Mouse (Mus musculus): ENCODE results near the gene Slc18b1. TPM values are rescaled to one million over a fixed set of nuclear protein-coding genes. Genes with fewer than 3 reads are reported as not detected.

The Slc18b1 gene
- polyA plus RNA-seq, 1 experiment from 2014 or later, result 18.8 TPM

- Histone ChIP-seq H3K27ac (replicated peaks; ENCODE audit: low read depth, low read length) (no peak overlapping the region), H3K4me3 (ENCODE audit: low read depth, low read length) (no peak overlapping the region), H3K4me1 (ENCODE audit: control insufficient read depth, insufficient read depth, low read length) (no peaks in the 10 kb centered on the region), H3K9ac (ENCODE audit: low read depth, low read length) (no peak overlapping the region), H3K27me3 (replicated peaks; ENCODE audit: control insufficient read depth, insufficient read depth, low read length) (no peaks in the 10 kb centered on the region), H3K36me3 (ENCODE audit: control insufficient read depth, insufficient read depth, low read length) (peaks cover 23% of the 10 kb centered on the region), H3K4me2 (ENCODE audit: low read depth, low read length) (no peak overlapping the region), H3K9me3 (ENCODE audit: control insufficient read depth, low read length) (no peaks in the 10 kb centered on the region)
- DNase-seq (ENCODE audit: low spot score), result peak; percentile 78
- WGBS, result 60% methylated on average over 1 of the region's 1 CpGs
- no peak for ATAC-seq (ENCODE audit: low read depth)
These were observed 18.4 kb downstream of the Slc18b1 start for GRCm38 (mm10) chr10:23815168-23815567.

DNA sequence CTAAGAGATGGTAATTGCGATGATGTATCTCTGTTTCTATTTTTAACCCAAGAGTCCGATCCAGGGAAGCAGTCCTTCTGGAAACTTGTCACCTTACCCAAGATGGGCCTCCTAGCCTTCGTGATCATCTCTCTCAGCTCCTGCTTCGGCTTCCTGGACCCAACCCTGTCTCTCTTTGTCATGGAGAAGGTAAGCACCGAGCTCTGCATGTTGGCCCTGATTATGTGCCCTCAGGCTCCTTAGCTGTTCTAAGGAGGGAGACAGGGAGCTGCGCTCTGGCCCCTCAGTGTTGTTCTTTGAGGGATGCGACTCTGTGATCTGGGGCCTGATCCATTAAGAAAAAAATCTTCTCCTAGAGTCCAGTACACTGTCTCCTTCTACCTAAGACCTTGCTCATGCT lies 19.5 kb downstream of the Slc18b1 start:
- H3K27me3 ChIP-seq (replicated peaks; ENCODE audit: control insufficient read depth, insufficient read depth, low read length), result no peaks in the 10 kb centered on the region
- H3K27ac ChIP-seq (replicated peaks; ENCODE audit: low read depth, low read length), result no peak overlapping the region
- ATAC-seq (ENCODE audit: low read depth), result no peak
- no peaks in the 10 kb centered on the region for H3K9me3 ChIP-seq (ENCODE audit: control insufficient read depth, low read length)
- no peak overlapping the region for H3K4me3 ChIP-seq (ENCODE audit: low read depth, low read length)
- peaks cover 30% of the 10 kb centered on the region for H3K36me3 ChIP-seq (ENCODE audit: control insufficient read depth, insufficient read depth, low read length)
- 76% methylated on average over 7 of the region's 7 CpGs for WGBS
- no peaks in the 10 kb centered on the region for H3K4me1 ChIP-seq (ENCODE audit: control insufficient read depth, insufficient read depth, low read length)
- DNase-seq (ENCODE audit: low spot score), result no peak
- no peak overlapping the region for H3K4me2 ChIP-seq (ENCODE audit: low read depth, low read length)
- no peak overlapping the region for H3K9ac ChIP-seq (ENCODE audit: low read depth, low read length)

GRCm38 (mm10) chr10:23826516-23826915 lies 29.7 kb downstream of the Slc18b1 start:
- WGBS, result 91% methylated on average over 7 of the region's 7 CpGs
- Histone ChIP-seq H3K36me3 (ENCODE audit: control insufficient read depth, insufficient read depth, low read length) (peaks cover 64% of the 10 kb centered on the region), H3K4me3 (ENCODE audit: low read depth, low read length) (no peak overlapping the region), H3K4me2 (ENCODE audit: low read depth, low read length) (no peak overlapping the region), H3K27ac (replicated peaks; ENCODE audit: low read depth, low read length) (no peak overlapping the region), H3K9ac (ENCODE audit: low read depth, low read length) (no peak overlapping the region), H3K27me3 (replicated peaks; ENCODE audit: control insufficient read depth, insufficient read depth, low read length) (no peaks in the 10 kb centered on the region), H3K9me3 (ENCODE audit: control insufficient read depth, low read length) (no peaks in the 10 kb centered on the region), H3K4me1 (ENCODE audit: control insufficient read depth, insufficient read depth, low read length) (no peaks in the 10 kb centered on the region)
- ATAC-seq (ENCODE audit: low read depth), result no peak
- DNase-seq (ENCODE audit: low spot score), result no peak

DNA sequence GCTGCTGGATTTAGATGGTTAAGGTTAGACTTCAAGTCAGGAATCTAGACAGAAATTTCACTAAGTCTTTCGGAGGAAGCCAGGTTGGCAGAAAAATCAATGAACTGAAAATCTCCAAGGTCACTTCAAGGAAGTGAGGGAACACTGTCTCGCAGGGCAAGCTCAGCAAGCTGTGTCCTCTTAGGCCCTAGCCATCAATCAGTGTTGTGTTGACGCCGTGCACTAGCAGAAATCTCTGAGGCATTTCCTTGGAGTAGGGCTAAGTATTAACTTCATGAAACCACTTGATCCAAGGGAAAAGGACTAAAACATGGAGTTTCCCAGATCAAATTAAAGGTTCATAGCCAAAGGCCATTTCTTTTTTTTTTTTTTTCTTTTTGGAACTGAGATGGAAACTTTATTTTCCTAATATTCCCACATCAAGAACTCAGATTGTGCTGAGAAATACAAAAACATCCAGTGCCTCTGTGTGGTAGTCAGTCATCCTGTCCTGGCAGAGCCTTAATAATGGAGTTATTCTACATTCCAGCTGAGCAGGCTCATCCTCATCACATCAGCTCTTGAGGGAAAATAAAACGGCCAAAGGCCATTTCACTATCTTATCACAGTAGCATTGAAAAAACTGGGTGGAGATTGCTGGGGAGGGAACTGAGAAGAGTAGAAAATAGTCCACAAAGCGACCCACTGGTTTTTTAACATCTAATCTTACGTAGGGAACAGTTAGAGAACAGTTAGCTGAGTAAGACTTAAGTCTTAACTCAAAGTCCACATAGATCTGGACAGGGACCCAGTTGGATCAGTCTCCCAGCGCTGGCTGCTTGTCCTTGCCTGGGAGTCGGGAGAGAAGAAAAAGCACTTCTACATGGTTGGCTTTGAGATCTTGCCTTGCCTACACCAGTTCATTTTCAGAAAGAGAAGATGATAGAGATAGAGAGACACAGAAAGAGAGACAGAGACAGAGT lies 39.5 kb downstream of the Slc18b1 start:
- no peaks in the 10 kb centered on the region for H3K4me1 ChIP-seq (ENCODE audit: control insufficient read depth, insufficient read depth, low read length)
- no peak overlapping the region for H3K4me3 ChIP-seq (ENCODE audit: low read depth, low read length)
- WGBS, result 67% methylated on average over 9 of the region's 9 CpGs
- no peak overlapping the region for H3K4me2 ChIP-seq (ENCODE audit: low read depth, low read length)
- no peaks in the 10 kb centered on the region for H3K36me3 ChIP-seq (ENCODE audit: control insufficient read depth, insufficient read depth, low read length)
- H3K27me3 ChIP-seq (replicated peaks; ENCODE audit: control insufficient read depth, insufficient read depth, low read length), result no peaks in the 10 kb centered on the region
- no peak overlapping the region for H3K27ac ChIP-seq (replicated peaks; ENCODE audit: low read depth, low read length)
- no peak overlapping the region for H3K9ac ChIP-seq (ENCODE audit: low read depth, low read length)
- ATAC-seq (ENCODE audit: low read depth) (no peak), DNase-seq (ENCODE audit: low spot score) (no peak)
- no peaks in the 10 kb centered on the region for H3K9me3 ChIP-seq (ENCODE audit: control insufficient read depth, low read length)

GRCm38 (mm10) chr10:23837115-23837514 lies 40.3 kb downstream of the Slc18b1 start:
- 66% methylated on average over 3 of the region's 3 CpGs for WGBS
- DNase-seq (ENCODE audit: low spot score), result no peak
- H3K4me2 ChIP-seq (ENCODE audit: low read depth, low read length), result no peak overlapping the region
- H3K4me3 ChIP-seq (ENCODE audit: low read depth, low read length), result no peak overlapping the region
- H3K27me3 ChIP-seq (replicated peaks; ENCODE audit: control insufficient read depth, insufficient read depth, low read length), result no peaks in the 10 kb centered on the region
- H3K36me3 ChIP-seq (ENCODE audit: control insufficient read depth, insufficient read depth, low read length), result no peaks in the 10 kb centered on the region
- no peaks in the 10 kb centered on the region for H3K4me1 ChIP-seq (ENCODE audit: control insufficient read depth, insufficient read depth, low read length)
- no peak overlapping the region for H3K27ac ChIP-seq (replicated peaks; ENCODE audit: low read depth, low read length)
- H3K9ac ChIP-seq (ENCODE audit: low read depth, low read length), result no peak overlapping the region
- H3K9me3 ChIP-seq (ENCODE audit: control insufficient read depth, low read length), result no peaks in the 10 kb centered on the region
- no peak for ATAC-seq (ENCODE audit: low read depth)

DNA sequence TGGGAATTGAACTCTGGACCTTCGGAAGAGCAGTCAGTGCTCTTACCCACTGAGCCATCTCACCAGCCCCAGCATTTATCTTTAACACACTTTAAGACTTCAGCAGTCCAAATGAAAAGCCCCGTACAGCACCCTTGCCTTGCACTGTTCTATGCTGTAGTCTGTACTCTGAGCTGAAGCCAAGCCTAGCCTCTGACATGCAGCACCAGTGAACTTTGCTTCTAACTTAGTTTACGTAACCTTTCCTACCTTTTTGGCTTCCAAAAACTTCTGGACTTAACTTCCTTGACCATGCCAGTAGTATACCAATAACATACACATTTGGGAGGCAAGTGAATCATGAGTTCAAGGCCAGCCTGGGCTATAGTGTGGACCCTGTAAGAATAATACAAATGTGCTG lies 42.1 kb downstream of the Slc18b1 start:
- Histone ChIP-seq H3K27ac (replicated peaks; ENCODE audit: low read depth, low read length) (no peak overlapping the region), H3K36me3 (ENCODE audit: control insufficient read depth, insufficient read depth, low read length) (no peaks in the 10 kb centered on the region), H3K9ac (ENCODE audit: low read depth, low read length) (no peak overlapping the region), H3K4me2 (ENCODE audit: low read depth, low read length) (no peak overlapping the region), H3K9me3 (ENCODE audit: control insufficient read depth, low read length) (no peaks in the 10 kb centered on the region), H3K4me1 (ENCODE audit: control insufficient read depth, insufficient read depth, low read length) (no peaks in the 10 kb centered on the region), H3K4me3 (ENCODE audit: low read depth, low read length) (no peak overlapping the region), H3K27me3 (replicated peaks; ENCODE audit: control insufficient read depth, insufficient read depth, low read length) (no peaks in the 10 kb centered on the region)
- 94% methylated on average over 3 of the region's 3 CpGs for WGBS
- DNase-seq (ENCODE audit: low spot score) (no peak), ATAC-seq (ENCODE audit: low read depth) (no peak)

DNA sequence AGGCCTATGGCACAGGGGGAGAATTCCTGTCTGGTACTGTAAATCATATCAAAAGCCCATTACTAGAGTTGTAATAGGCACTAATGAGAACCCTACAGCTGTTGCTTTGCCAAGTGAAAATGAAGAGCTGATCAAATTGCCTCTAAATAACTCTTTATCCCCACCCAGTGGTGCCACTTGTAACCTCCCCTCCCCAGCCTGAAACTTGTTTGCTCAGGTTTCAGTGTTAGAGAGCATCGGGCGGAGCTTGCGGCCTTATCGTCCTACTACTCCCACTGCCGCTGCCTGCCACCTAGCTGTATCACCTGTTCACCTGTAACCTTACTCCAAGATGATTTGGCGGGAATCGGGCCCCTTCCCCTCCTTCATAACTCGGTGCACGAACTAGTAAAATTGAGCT lies 42.6 kb downstream of the Slc18b1 start:
- H3K4me1 ChIP-seq (ENCODE audit: control insufficient read depth, insufficient read depth, low read length), result no peaks in the 10 kb centered on the region
- H3K27ac ChIP-seq (replicated peaks; ENCODE audit: low read depth, low read length), result no peak overlapping the region
- H3K4me3 ChIP-seq (ENCODE audit: low read depth, low read length), result no peak overlapping the region
- H3K27me3 ChIP-seq (replicated peaks; ENCODE audit: control insufficient read depth, insufficient read depth, low read length), result no peaks in the 10 kb centered on the region
- H3K4me2 ChIP-seq (ENCODE audit: low read depth, low read length), result no peak overlapping the region
- DNase-seq (ENCODE audit: low spot score) (peak; percentile 55), ATAC-seq (ENCODE audit: low read depth) (no peak; the same call in 1 of the 2 replicates)
- H3K36me3 ChIP-seq (ENCODE audit: control insufficient read depth, insufficient read depth, low read length), result no peaks in the 10 kb centered on the region
- H3K9ac ChIP-seq (ENCODE audit: low read depth, low read length), result no peak overlapping the region
- WGBS, result 37% methylated on average over 9 of the region's 9 CpGs
- H3K9me3 ChIP-seq (ENCODE audit: control insufficient read depth, low read length), result no peaks in the 10 kb centered on the region

GRCm38 (mm10) chr10:23840496-23840895 lies 43.7 kb downstream of the Slc18b1 start:
- H3K4me1 ChIP-seq (ENCODE audit: control insufficient read depth, insufficient read depth, low read length), result no peaks in the 10 kb centered on the region
- no peaks in the 10 kb centered on the region for H3K9me3 ChIP-seq (ENCODE audit: control insufficient read depth, low read length)
- no peaks in the 10 kb centered on the region for H3K27me3 ChIP-seq (replicated peaks; ENCODE audit: control insufficient read depth, insufficient read depth, low read length)
- H3K9ac ChIP-seq (ENCODE audit: low read depth, low read length), result no peak overlapping the region
- no peak overlapping the region for H3K27ac ChIP-seq (replicated peaks; ENCODE audit: low read depth, low read length)
- no peak for DNase-seq (ENCODE audit: low spot score)
- ATAC-seq (ENCODE audit: low read depth), result no peak
- H3K36me3 ChIP-seq (ENCODE audit: control insufficient read depth, insufficient read depth, low read length), result no peaks in the 10 kb centered on the region
- 74% methylated on average over 4 of the region's 4 CpGs for WGBS
- H3K4me3 ChIP-seq (ENCODE audit: low read depth, low read length), result no peak overlapping the region
- no peak overlapping the region for H3K4me2 ChIP-seq (ENCODE audit: low read depth, low read length)
